Mouse (Mus musculus) 3134 (cell line): ENCODE measurements at regions not wholly inside any gene's neighbourhood (a gene's known extent, or its start where the extent isn't known, plus 50 kb on each side); places are given as distances from the start of the nearest gene placed in this dataset.
A peak's percentile ranks its signal among the peaks of the same experiment; 100 is the strongest.

Source experiments
- DNase-seq: peaks from one replicate; pipeline ENCODE4 v3.0.0-alpha.2; 2011; ENCODE audit warnings: low spot score; ENCODE audit not compliant: insufficient read length; ENCODE audit errors: extremely low read depth

- DNase-seq = no peak
These were observed 119.3 kb upstream of the Hnrnpa3 start for GRCm38 (mm10) chr2:75539726-75540125.

GRCm38 (mm10) chr2:75542331-75542730 is 116.7 kb upstream of the Hnrnpa3 start:
- DNase-seq = no peak

GRCm38 (mm10) chr2:75542781-75543180 is 116.3 kb upstream of the Hnrnpa3 start:
- DNase-seq = no peak

GRCm38 (mm10) chr2:75545971-75546370 is 113.1 kb upstream of the Hnrnpa3 start:
- DNase-seq = no peak

DNA sequence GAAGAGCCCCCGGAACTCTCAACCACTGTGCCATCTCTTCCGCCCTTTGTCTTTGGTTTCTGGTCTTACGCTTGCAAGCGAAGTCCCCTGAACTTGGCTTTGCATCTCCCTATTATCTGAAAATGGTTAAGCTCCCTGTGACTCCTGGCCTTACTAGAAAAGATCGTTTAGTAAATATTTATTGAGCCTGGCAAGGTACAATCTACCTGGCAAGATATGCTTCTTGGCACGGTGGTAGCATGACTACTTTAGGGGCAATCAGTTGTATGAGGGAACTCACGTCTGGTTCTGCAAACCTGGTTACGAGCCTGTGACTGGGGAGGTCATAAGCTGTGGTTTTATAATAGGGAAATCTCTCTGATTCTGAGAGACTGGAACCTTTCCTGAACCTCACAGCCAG is 103.4 kb upstream of the Hnrnpa3 start:
- no peak for DNase-seq

DNA sequence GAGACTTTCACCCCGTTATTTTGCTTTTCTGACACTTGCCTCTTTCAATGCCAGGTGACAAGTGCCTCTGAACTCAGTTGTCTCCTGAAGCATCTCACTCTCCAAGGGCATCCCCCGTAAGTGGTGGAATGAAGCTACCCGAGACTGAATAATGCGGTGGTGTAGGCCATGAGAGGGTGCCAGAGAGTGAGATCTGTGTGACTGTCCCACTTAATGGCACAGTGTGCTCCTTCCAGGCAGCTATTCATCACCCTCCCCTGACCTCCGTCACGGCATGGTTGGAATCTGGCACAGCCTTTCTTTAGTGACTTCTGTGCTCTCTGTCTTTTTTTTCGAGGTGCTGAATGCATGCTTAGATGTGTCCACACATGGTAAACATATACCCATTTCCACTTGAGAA is 102.3 kb upstream of the Hnrnpa3 start:
- DNase-seq = no peak

- DNase-seq = no peak
These were observed 101.7 kb upstream of the Hnrnpa3 start for GRCm38 (mm10) chr2:75557392-75557791.

DNA sequence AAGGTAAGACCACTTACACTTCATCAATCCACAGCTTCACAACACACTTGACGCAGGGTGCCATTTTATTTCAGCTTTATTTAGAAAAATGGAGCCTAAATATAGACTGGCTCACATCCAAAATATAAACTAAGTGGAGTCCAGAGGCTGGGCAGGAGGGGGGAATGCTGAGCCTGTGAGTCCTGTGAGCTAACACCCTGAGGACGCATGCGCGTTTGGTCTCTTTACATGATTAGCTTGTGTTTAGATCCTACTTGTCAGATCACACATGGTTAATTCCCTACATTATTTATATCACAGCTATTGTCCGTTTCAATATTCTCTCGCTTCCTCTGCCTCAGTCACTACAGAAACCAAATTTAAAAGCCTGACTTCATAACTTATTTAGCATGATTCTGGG is 99.1 kb upstream of the Hnrnpa3 start:
- DNase-seq = no peak

- peak; percentile 9 for DNase-seq
These were observed 95.7 kb upstream of the Hnrnpa3 start for GRCm38 (mm10) chr2:75563253-75563913.

DNA sequence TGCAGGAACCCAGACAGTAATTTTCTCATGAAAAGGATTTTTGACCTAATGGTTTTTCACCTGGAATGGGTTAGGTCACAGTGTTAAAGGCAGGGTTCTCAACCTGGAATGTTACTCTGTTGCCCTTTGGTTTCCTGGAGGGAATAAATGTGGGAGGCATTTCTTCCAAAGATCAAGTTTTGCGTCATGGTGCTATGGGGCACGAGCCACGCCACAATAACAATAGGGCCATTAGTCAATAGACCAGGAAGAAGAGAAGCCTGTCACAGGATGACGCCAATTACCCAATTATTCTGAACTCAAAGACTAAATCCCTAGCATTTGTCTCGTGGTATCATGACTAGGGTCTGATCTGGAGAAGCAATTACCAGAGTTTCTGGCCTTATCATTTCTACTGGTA is 94.3 kb upstream of the Hnrnpa3 start:
- no peak for DNase-seq

DNA sequence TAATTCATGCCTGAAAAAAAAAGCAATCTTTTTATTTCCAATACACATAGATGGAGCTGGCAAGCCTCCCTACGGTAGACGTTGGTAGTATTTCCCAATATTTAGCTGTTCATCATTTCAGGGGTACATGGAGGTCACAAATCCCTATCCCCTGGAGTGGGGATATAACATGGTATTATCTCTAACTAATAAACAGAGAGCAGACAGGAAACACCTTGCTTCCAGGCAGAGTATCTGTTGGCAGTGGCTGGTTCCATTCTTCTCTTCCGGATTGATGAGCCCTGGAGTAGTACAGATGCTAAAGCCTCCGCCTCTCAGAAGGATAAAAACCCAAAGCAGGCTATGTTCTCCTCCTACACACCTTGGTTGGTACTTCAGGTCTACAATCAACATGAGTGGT is 91.9 kb upstream of the Hnrnpa3 start:
- no peak for DNase-seq

DNA sequence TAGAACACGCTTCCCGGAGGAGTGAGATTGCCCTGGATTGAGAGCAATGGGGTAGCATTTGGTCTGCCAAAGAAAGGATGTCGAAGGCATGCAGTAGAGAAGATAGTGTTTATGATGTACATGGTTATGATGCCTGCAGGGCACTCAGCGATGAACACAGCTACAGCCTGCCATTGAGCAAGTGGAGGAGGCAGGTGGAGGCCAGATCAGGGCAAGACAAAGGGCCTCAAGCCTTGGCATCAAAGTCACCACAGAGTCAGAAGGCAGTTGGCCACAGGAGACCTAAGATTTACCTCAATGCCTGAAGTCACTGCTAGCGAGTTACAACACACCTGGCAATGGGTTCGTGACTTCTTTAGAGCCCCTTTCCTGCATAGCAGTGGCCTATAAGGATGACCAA is 89.3 kb upstream of the Hnrnpa3 start:
- DNase-seq = no peak

GRCm38 (mm10) chr2:75570246-75570645 is 88.8 kb upstream of the Hnrnpa3 start:
- no peak for DNase-seq

DNA sequence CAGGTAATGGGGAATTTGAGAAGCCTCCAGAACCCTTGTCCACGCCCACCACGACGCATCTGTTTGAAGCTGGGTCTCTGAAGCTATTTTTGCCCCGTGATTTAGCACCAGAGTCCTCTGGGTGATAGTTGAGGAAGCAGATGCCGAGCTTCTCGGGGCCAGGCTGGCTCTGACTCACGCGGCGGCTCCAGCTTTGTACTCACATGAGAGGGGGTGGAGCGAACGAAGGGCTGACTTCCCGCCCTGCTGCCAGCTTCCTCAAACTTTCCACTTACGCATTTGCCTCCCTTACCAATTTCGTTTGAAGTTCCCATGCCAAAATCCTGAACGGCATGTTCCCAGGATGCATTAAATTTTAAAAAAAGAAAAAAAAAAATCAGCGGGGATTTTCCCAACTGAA is 74.1 kb upstream of the Hnrnpa3 start:
- DNase-seq = peak; percentile 74

DNA sequence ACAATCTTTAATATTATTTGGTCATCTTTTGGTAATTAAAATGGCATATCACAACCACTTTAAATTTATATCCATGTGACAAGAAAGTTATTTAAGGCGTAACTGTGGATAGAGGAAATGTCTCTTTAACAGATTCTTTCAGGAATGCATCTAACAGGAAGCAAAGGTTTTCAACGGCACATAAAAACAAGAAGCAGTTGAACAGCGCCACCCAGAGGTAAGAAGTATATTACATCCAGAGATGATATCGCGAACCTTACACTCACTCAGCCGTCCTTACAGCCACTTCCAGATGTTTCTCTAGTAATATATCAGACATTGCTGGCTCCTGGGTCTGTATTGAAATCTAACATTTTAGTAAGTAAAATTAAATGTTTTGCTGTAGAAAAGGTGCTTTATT is 70.5 kb upstream of the Hnrnpa3 start:
- no peak for DNase-seq

GRCm38 (mm10) chr2:75589452-75589851 is 69.6 kb upstream of the Hnrnpa3 start:
- no peak for DNase-seq

DNA sequence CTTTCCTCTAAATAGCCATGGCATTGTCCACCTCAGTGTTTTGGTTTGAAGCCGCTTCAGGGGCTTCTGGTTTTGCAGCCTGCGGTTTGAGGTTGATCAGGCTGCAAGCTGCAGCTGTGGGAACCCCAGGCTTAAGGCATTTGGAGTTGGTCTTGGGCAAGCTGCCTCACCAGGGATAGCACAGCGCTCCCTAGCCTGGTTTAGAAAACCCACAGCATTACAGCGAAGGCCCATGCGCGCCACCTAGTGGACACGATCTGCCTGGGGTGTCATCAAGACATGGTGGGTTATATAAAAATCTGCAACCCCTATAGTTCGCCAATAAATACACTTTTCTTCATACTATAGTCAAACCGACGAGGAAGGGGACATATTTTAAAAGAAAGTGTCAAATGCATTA is 68.9 kb upstream of the Hnrnpa3 start:
- DNase-seq = peak; percentile 40

DNA sequence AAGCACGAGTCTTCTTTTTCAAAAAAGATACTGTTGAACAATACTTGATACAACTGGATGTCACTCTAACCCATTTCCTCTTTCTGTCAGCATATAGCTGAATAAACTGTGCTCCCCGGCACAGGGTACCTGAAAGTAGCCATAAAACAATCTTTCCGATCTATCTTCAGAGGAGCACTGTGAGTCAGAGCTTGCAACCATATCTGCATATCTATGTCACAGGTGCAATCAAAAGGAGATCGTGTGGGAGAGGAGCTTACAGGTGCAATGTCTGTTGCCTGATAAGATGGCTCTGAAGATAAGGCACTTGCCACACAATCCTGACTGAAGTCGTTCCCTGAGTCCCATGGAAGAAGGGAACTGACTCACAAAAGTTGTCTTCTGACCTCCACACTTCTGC is 58.5 kb upstream of the Hnrnpa3 start:
- no peak for DNase-seq

GRCm38 (mm10) chr2:75603175-75603871 is 55.7 kb upstream of the Hnrnpa3 start:
- no peak for DNase-seq

DNA sequence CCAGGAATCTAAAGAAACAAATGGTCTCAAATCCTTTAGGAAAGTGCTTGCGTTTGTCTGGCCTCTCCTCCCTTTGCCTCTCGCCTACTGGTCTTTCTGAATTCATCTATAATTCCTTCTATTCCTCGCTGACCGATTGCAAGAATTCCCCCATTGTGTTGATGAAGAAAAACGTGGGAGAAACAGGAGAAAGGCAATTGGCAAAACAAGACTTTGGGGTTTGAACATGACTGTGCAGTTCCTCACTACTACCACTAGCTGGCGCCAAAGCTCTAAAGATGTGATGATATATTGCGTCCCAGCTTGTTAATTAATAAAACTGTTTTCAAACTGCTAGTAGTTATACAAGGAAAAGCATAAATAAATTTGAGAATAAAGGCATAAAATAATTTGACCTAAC is 53.4 kb upstream of the Hnrnpa3 start:
- peak; percentile 28 for DNase-seq

- no peak for DNase-seq
These were observed 51.8 kb upstream of the Hnrnpa3 start for GRCm38 (mm10) chr2:75607010-75607915.

GRCm38 (mm10) chr2:75607958-75608357 is 51.1 kb upstream of the Hnrnpa3 start:
- DNase-seq = no peak
